Mouse (Mus musculus): ENCODE results near the gene Cntd1.

DNA sequence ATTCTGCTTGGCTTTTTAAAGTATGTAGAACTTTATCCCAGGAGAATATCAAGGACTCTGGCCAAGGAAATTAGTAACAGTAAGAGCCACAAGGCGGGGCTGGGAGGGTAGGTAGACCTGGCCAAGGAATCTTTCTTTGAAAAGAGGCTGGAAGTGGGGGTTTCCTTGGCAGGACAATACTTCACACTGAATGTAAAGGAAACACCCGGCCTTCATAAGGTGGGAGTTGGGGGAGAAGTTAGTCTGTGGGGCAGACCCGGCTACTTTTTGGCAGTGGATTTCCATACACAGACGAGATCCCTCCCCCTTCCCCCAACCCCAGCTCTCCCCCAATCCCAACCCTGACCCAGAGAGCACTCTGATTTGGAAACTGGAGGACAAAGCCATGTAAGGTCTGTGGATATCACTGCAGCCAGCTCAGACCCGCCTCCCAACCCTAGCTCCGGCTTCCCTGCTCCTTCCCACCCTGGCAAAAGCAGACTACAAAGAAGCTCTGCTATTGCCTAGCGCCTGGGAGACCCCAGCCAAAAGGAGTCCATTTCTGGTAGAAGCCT, 51.6 kb downstream of the Cntd1 start, which contains the start of gene Aoc3:
- TF ChIP-seq POLR2A (IDR thresholded peaks at IDR 0.05; ENCODE audit: borderline replicate concordance, control insufficient read depth, low read depth, low read length) (no peak), CTCF (IDR thresholded peaks at IDR 0.05; ENCODE audit: control insufficient read depth, insufficient read depth, low read length) (no peak)

All from bone marrow, adult 2 months (tissue).